ENCODE assay signal across 8 mouse cellular contexts in genomic region chr16:11253898-11254722, GRCm38 (mm10). TPM values are rescaled to one million over a fixed set of nuclear protein-coding genes. Genes with fewer than 3 reads are reported as not detected.
DNase-seq lines count a peak whose midpoint lies in the region; ATAC-seq lines count a peak whose summit lies in the region.

Gene Gspt1, minus strand, starts transcription at chr16:11254325.

- H3K36me3 ChIP-seq in heart, embryonic 10.5 days: no peaks in the 10 kb centered on the region
- H3K36me3 ChIP-seq in kidney, embryonic 15.5 days: peaks cover 8% of the 10 kb centered on the region; the same call in 1 of the 2 replicates

- H3K4me2 ChIP-seq in kidney, embryonic 15.5 days: peak within 1 kb of the TSS; percentile 68

- H3K9ac ChIP-seq in kidney, embryonic 15.5 days: peak within 1 kb of the TSS; percentile 94

- peak; percentile 97 for ATAC-seq in erythroblast, adult 5-6 weeks (replicated peaks; ENCODE audit: low FRiP score, poor library complexity, severe bottlenecking)
- ATAC-seq in kidney, embryonic 15.5 days (replicated peaks; ENCODE audit: low FRiP score): peak; percentile 97
- ATAC-seq in monocyte, adult 5-6 weeks (replicated peaks; ENCODE audit: insufficient number of reproducible peaks, low FRiP score, low TSS enrichment, poor library complexity, severe bottlenecking): peak; percentile 99

- peak within 1 kb of the TSS; percentile 94 for H3K4me3 ChIP-seq in heart, embryonic 10.5 days
- peak within 1 kb of the TSS; percentile 98 for H3K4me3 ChIP-seq in kidney, embryonic 15.5 days (replicated peaks)

- peaks cover 8% of the 10 kb centered on the region for H3K4me1 ChIP-seq in heart, embryonic 10.5 days
- H3K4me1 ChIP-seq in kidney, embryonic 15.5 days: peaks cover 22% of the 10 kb centered on the region

- DNase-seq in B cell, adult 2 months: peak; percentile 96 to 97
- peak; percentile 100 for DNase-seq in brain, adult 2 months (ENCODE audit: low read depth, low spot score)
- DNase-seq in heart, embryonic 10.5 days (ENCODE audit: low spot score): peak; percentile 100
- peak; percentile 98 for DNase-seq in liver
- peak; percentile 99 for DNase-seq in spleen, postnatal 4 days (ENCODE audit: low spot score in 2 of 2)

- no peaks in the 10 kb centered on the region for H3K27me3 ChIP-seq in heart, embryonic 10.5 days (ENCODE audit: insufficient read depth, poor library complexity, severe bottlenecking)
- no peaks in the 10 kb centered on the region for H3K27me3 ChIP-seq in kidney, embryonic 15.5 days

- WGBS in heart, embryonic 10.5 days: under 1% methylated on average over 74 of the region's 76 CpGs
- under 1% methylated on average over 75 of the region's 76 CpGs for WGBS in kidney, embryonic 15.5 days

- H3K27ac ChIP-seq in heart, embryonic 10.5 days: peak within 1 kb of the TSS; percentile 97
- H3K27ac ChIP-seq in kidney, embryonic 15.5 days: peak within 1 kb of the TSS; percentile 98

- no peaks in the 10 kb centered on the region for H3K9me3 ChIP-seq in heart, embryonic 10.5 days
- H3K9me3 ChIP-seq in kidney, embryonic 15.5 days (replicated peaks): no peaks in the 10 kb centered on the region

RNA-seq across cellular contexts. Expression of gene Gspt1, which starts in this region (rescaled TPM):
- total RNA-seq in erythroblast, adult 5-6 weeks (2015; ENCODE audit: low replicate concordance): 112 and 165 TPM in 2 replicates
- total RNA-seq in erythroblast, adult 5-6 weeks (2017; ENCODE audit: low replicate concordance): 24.0 and 28.8 TPM in 2 replicates
- polyA plus RNA-seq in heart, embryonic 10.5 days (2016; fragmentation: Nextera tagmentation; extraction: Ambion mirVana): 64.6 and 97.9 TPM in 2 replicates
- polyA plus RNA-seq in kidney, embryonic 15.5 days (2015; fragmentation: Nextera tagmentation; extraction: Ambion mirVana): 85.1 and 86.3 TPM in 2 replicates
- total RNA-seq in monocyte, adult 5-6 weeks (2017): 41.9 to 65.7 TPM (median 44.2 TPM) in 3 replicates

Comparison
In these comparisons a context has a peak if more than half of its experiments do, and no peak if none do; other contexts are left out.
1. Peak in every context shown above with its lines: DNase-seq, ATAC-seq, H3K4me3 ChIP-seq and H3K27ac ChIP-seq.